ENCODE assay signal across 8 mouse cellular contexts in the genomic region with DNA sequence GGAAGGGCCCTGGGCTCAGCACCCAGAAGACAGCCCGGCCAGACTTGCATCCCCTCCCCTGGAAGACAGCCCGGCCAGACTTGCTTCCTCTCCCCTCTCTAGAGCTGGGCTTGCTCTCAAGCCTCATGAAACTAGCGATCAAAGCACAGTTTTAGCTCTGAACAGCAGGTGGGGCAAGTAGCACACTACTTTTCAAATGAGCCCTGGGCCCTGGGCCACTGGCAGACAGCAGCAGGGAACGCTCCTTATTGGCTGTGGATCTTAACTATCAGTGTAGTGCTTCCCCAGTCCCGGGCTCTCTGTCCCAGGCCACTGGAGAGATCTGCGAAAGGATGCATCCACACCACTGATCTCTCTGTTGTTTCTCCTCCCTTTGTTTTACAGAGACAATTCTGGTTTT. TPM values are rescaled to one million over a fixed set of nuclear protein-coding genes. Genes with fewer than 3 reads are reported as not detected.
DNase-seq lines count a peak whose midpoint lies in the region; ATAC-seq lines count a peak whose summit lies in the region.

No protein-coding gene starts in this region.

- no peaks in the 10 kb centered on the region for H3K4me1 ChIP-seq in lung, embryonic 16.5 days (replicated peaks; ENCODE audit: control insufficient read depth, insufficient read depth, low read length)

- peak; percentile 100 for ATAC-seq in frontal cortex, adult (ENCODE audit: low TSS enrichment)
- ATAC-seq in hematopoietic stem cell, adult 5-6 weeks (replicated peaks in 1 of 2; ENCODE audit: insufficient read depth in 1 of 2, low FRiP score in 2 of 2, low TSS enrichment in 1 of 2, low read depth in 1 of 2, poor library complexity in 2 of 2, severe bottlenecking in 2 of 2), result peak; percentile 99 to 100
- ATAC-seq in lung, embryonic 16.5 days (ENCODE audit: low read depth), result peak; percentile 94

- H3K4me2 ChIP-seq in lung, embryonic 16.5 days (ENCODE audit: low read depth, low read length), result no peak overlapping the region

- peak; percentile 82 for DNase-seq in Muller cell, postnatal 12 days (ENCODE audit: inconsistent ontology term)
- peak; percentile 60 for DNase-seq in cerebellum, adult 9-10 months
- peak; percentile 68 for DNase-seq in layer of hippocampus, adult 9-10 months (ENCODE audit: low spot score)
- peak; percentile 73 for DNase-seq in ovary, postnatal 36 days (ENCODE audit: low spot score)
- DNase-seq in thymus, postnatal 10 days (ENCODE audit: low spot score in 2 of 2), result peak; percentile 40 to 68

- H3K4me3 ChIP-seq in lung, embryonic 16.5 days (ENCODE audit: low read length), result no peak overlapping the region

- no peaks in the 10 kb centered on the region for H3K27me3 ChIP-seq in lung, embryonic 16.5 days (ENCODE audit: control insufficient read depth, insufficient read depth, low read depth, low read length)

- H3K27ac ChIP-seq in lung, embryonic 16.5 days (ENCODE audit: low read length), result no peak overlapping the region

- no peaks in the 10 kb centered on the region for H3K36me3 ChIP-seq in lung, embryonic 16.5 days (ENCODE audit: control insufficient read depth, insufficient read depth, low read length)

- no peaks in the 10 kb centered on the region for H3K9me3 ChIP-seq in lung, embryonic 16.5 days (ENCODE audit: control insufficient read depth, low read length)

- WGBS in lung, embryonic 16.5 days, result 6% methylated on average over 6 of the region's 6 CpGs

- no peak overlapping the region for H3K9ac ChIP-seq in lung, embryonic 16.5 days (ENCODE audit: low read length)

RNA-seq across cellular contexts. Expression of a gene that starts 8.4 kb away (rescaled TPM):
- 27.4 and 40.3 TPM in 2 replicates for total RNA-seq in hematopoietic stem cell, adult 5-6 weeks (2017)
- polyA plus RNA-seq in lung, embryonic 16.5 days (2015; fragmentation: Nextera tagmentation; extraction: Ambion mirVana), result 4.4 and 4.6 TPM in 2 replicates

RNA-seq across cellular contexts. Expression of a gene that starts 20.6 kb away (rescaled TPM):
- not detected in 2 replicates for total RNA-seq in hematopoietic stem cell, adult 5-6 weeks (2017)
- polyA plus RNA-seq in lung, embryonic 16.5 days (2015; fragmentation: Nextera tagmentation; extraction: Ambion mirVana), result 0.09 and 0.18 TPM in 2 replicates

RNA-seq across cellular contexts. Expression of a gene that starts 46.4 kb away (rescaled TPM):
- total RNA-seq in hematopoietic stem cell, adult 5-6 weeks (2017), result 9.8 and 9.9 TPM in 2 replicates
- 20.3 and 21.5 TPM in 2 replicates for polyA plus RNA-seq in lung, embryonic 16.5 days (2015; fragmentation: Nextera tagmentation; extraction: Ambion mirVana)
